Mouse (Mus musculus) midbrain, embryonic 11.5 days (tissue): ENCODE results near the gene Epha1. TPM values are rescaled to one million over a fixed set of nuclear protein-coding genes. Genes with fewer than 3 reads are reported as not detected.

Experiments
- ATAC-seq: fragments of 200-750 bp; cut with Nextera tagmentation; 2 replicates; pipeline ENCODE4 v1.8.0; 2017; ENCODE audit warnings: moderate TSS enrichment, moderate library complexity; ENCODE audit not compliant: low FRiP score
- DNase-seq: peaks from one replicate; pipeline ENCODE4 v3.0.0; 2015; ENCODE audit warnings: low spot score; ENCODE audit errors: missing footprints
- H3K27ac ChIP-seq: fragments of 300-500 bp; sonication (generic); 2 replicates; pipeline ENCODE4 v1.5.1; 2014; ENCODE audit warnings: low read depth, low read length
- H3K27me3 ChIP-seq: fragments of 300-500 bp; sonication (generic); 2 replicates; pipeline ENCODE4 v1.6.1; 2014; ENCODE audit warnings: mild to moderate bottlenecking, low read length, moderate library complexity, mixed read lengths; ENCODE audit not compliant: control insufficient read depth, insufficient read depth
- H3K36me3 ChIP-seq: fragments of 300-500 bp; sonication (generic); 2 replicates; pipeline ENCODE4 v1.6.1; 2014; ENCODE audit warnings: mild to moderate bottlenecking, low read length, moderate library complexity, mixed read lengths; ENCODE audit not compliant: control insufficient read depth, insufficient read depth
- H3K4me1 ChIP-seq: fragments of 300-500 bp; sonication (generic); 2 replicates; pipeline ENCODE4 v1.6.1; 2014; ENCODE audit warnings: low read length; ENCODE audit not compliant: control insufficient read depth, insufficient read depth
- H3K4me2 ChIP-seq: fragments of 300-500 bp; sonication (generic); 2 replicates; pipeline ENCODE4 v1.6.1; 2014; ENCODE audit warnings: mild to moderate bottlenecking, moderate library complexity
- H3K4me3 ChIP-seq: fragments of 300-500 bp; sonication (generic); 2 replicates; pipeline ENCODE4 v1.5.1; 2014; ENCODE audit warnings: low read depth, low read length
- H3K9ac ChIP-seq: fragments of 300-500 bp; sonication (generic); 2 replicates; pipeline ENCODE4 v1.6.1; 2014; ENCODE audit warnings: low read length
- H3K9me3 ChIP-seq: fragments of 300-500 bp; sonication (generic); 2 replicates; pipeline ENCODE4 v1.6.1; 2016; ENCODE audit warnings: low read length; ENCODE audit not compliant: control insufficient read depth
- WGBS: fragments of 180-500 bp; shearing (Covaris S2); extraction: QIAGEN DNeasy Blood & Tissue Kit; methylation state at CpG from one replicate; pipeline ENCODE4 v1.1.7; 2014; 5-methylcytosine and 5-hydroxymethylcytosine counted together
- polyA plus RNA-seq: library from polyadenylated mRNA; unstranded; fragments of >200 nt; fragmentation: Nextera tagmentation; extraction: Ambion mirVana; gene quantifications from 2 replicates; pipeline ENCODE4 v1.2.1, GENCODE M21; 2014

The Epha1 gene
- polyA plus RNA-seq, 1 experiment from 2014 or later: 0.66 TPM

- H3K36me3 ChIP-seq: no peaks in the 10 kb centered on the region
- ATAC-seq (no peak), DNase-seq (peak; percentile 19)
- H3K9me3 ChIP-seq: no peaks in the 10 kb centered on the region
- H3K27me3 ChIP-seq: no peaks in the 10 kb centered on the region
- no peak overlapping the region for H3K9ac ChIP-seq
- H3K4me2 ChIP-seq: no peak overlapping the region
- H3K4me1 ChIP-seq: no peaks in the 10 kb centered on the region
- 77% methylated on average over 5 of the region's 5 CpGs for WGBS
- no peak overlapping the region for H3K4me3 ChIP-seq
- no peak overlapping the region for H3K27ac ChIP-seq
Measured at GRCm38 (mm10) chr6:42339981-42340380, 33.1 kb downstream of the Epha1 start.

- ATAC-seq (no peak), DNase-seq (peak; percentile 14)
- no peak overlapping the region for H3K9ac ChIP-seq
- H3K36me3 ChIP-seq: no peaks in the 10 kb centered on the region
- 90% methylated on average over 2 of the region's 2 CpGs for WGBS
- no peaks in the 10 kb centered on the region for H3K4me1 ChIP-seq
- no peaks in the 10 kb centered on the region for H3K27me3 ChIP-seq
- no peaks in the 10 kb centered on the region for H3K9me3 ChIP-seq
- H3K4me3 ChIP-seq: no peak overlapping the region
- H3K27ac ChIP-seq: no peak overlapping the region
- no peak overlapping the region for H3K4me2 ChIP-seq
Measured at GRCm38 (mm10) chr6:42339189-42339588, 33.9 kb downstream of the Epha1 start.

GRCm38 (mm10) chr6:42330946-42331345 is 42.1 kb downstream of the Epha1 start:
- Histone ChIP-seq H3K4me1 (peaks cover 2% of the 10 kb centered on the region; the same call in 1 of the 2 replicates), H3K36me3 (no peaks in the 10 kb centered on the region)

GRCm38 (mm10) chr6:42330216-42330615 is 42.9 kb downstream of the Epha1 start:
- DNase-seq (no peak), ATAC-seq (no peak)
- WGBS: 83% methylated on average over 3 of the region's 3 CpGs
- Histone ChIP-seq H3K4me3 (no peak overlapping the region), H3K27ac (no peak overlapping the region), H3K4me1 (peaks cover 2% of the 10 kb centered on the region; the same call in 1 of the 2 replicates), H3K4me2 (no peak overlapping the region), H3K9ac (no peak overlapping the region), H3K36me3 (no peaks in the 10 kb centered on the region), H3K27me3 (peaks cover 7% of the 10 kb centered on the region; the same call in 1 of the 2 replicates), H3K9me3 (no peaks in the 10 kb centered on the region)

More at GRCm38 (mm10) chr6:42330946-42331345, 42.1 kb downstream of the Epha1 start:
- DNase-seq: no peak
- Histone ChIP-seq H3K9me3 (no peaks in the 10 kb centered on the region), H3K9ac (no peak overlapping the region), H3K27ac (no peak overlapping the region), H3K4me3 (no peak overlapping the region), H3K27me3 (peaks cover 7% of the 10 kb centered on the region; the same call in 1 of the 2 replicates), H3K4me2 (no peak overlapping the region)
- no peak for ATAC-seq
- WGBS: 94% methylated on average over 3 of the region's 3 CpGs

- 89% methylated on average over 3 of the region's 3 CpGs for WGBS
- ATAC-seq: no peak
Measured at GRCm38 (mm10) chr6:42328757-42329156, 44.3 kb downstream of the Epha1 start.

GRCm38 (mm10) chr6:42326509-42326908 is 46.6 kb downstream of the Epha1 start:
- H3K36me3 ChIP-seq: no peaks in the 10 kb centered on the region
- no peak overlapping the region for H3K9ac ChIP-seq
- H3K27me3 ChIP-seq: peaks cover 10% of the 10 kb centered on the region; the same call in 1 of the 2 replicates
- H3K4me2 ChIP-seq: no peak overlapping the region
- no peak overlapping the region for H3K27ac ChIP-seq
- WGBS: 89% methylated on average over 3 of the region's 3 CpGs
- DNase-seq (no peak), ATAC-seq (no peak)
- no peak overlapping the region for H3K4me3 ChIP-seq
- H3K4me1 ChIP-seq: peaks cover 5% of the 10 kb centered on the region; the same call in 1 of the 2 replicates
- no peaks in the 10 kb centered on the region for H3K9me3 ChIP-seq

More at GRCm38 (mm10) chr6:42328757-42329156, 44.3 kb downstream of the Epha1 start:
- H3K27ac ChIP-seq: no peak overlapping the region
- no peaks in the 10 kb centered on the region for H3K9me3 ChIP-seq
- H3K4me1 ChIP-seq: peaks cover 5% of the 10 kb centered on the region; the same call in 1 of the 2 replicates
- DNase-seq: no peak
- H3K4me3 ChIP-seq: no peak overlapping the region
- no peak overlapping the region for H3K4me2 ChIP-seq
- no peak overlapping the region for H3K9ac ChIP-seq
- H3K27me3 ChIP-seq: peaks cover 7% of the 10 kb centered on the region; the same call in 1 of the 2 replicates
- H3K36me3 ChIP-seq: no peaks in the 10 kb centered on the region

- Histone ChIP-seq H3K27ac (no peak overlapping the region; the same call in 1 of the 2 replicates), H3K9me3 (no peaks in the 10 kb centered on the region), H3K4me3 (peak overlapping the region; percentile 65), H3K27me3 (peaks cover 10% of the 10 kb centered on the region; the same call in 1 of the 2 replicates), H3K36me3 (no peaks in the 10 kb centered on the region), H3K9ac (peak overlapping the region; percentile 78), H3K4me1 (peaks cover 5% of the 10 kb centered on the region; the same call in 1 of the 2 replicates), H3K4me2 (peak overlapping the region; percentile 88)
- DNase-seq (peak; percentile 98), ATAC-seq (peak; percentile 6)
- WGBS: 1% methylated on average over 7 of the region's 7 CpGs
Measured at GRCm38 (mm10) chr6:42325268-42325609, 47.8 kb downstream of the Epha1 start.

- Histone ChIP-seq H3K4me3 (peak within 1 kb of the TSS; percentile 65), H3K36me3 (no peaks in the 10 kb centered on the region), H3K9me3 (no peaks in the 10 kb centered on the region), H3K27me3 (peaks cover 10% of the 10 kb centered on the region; the same call in 1 of the 2 replicates), H3K4me1 (peaks cover 5% of the 10 kb centered on the region; the same call in 1 of the 2 replicates), H3K9ac (peak within 1 kb of the TSS; percentile 78), H3K27ac (peak within 1 kb of the TSS; percentile 80), H3K4me2 (peak within 1 kb of the TSS; percentile 88)
- ATAC-seq (peak; percentile 88), DNase-seq (peak; percentile 97)
- 1% methylated on average over 55 of the region's 68 CpGs for WGBS
Measured at GRCm38 (mm10) chr6:42324482-42325267, 48.4 kb downstream of the Epha1 start, which contains the start of gene Fam131b. Gene Fam131b (minus strand): TSS chr6:42324643.

- 0% methylated on average over 17 of the region's 32 CpGs for WGBS
- peaks cover 10% of the 10 kb centered on the region; the same call in 1 of the 2 replicates for H3K27me3 ChIP-seq
- no peaks in the 10 kb centered on the region for H3K36me3 ChIP-seq
Measured at GRCm38 (mm10) chr6:42324067-42324481, 49.0 kb downstream of the Epha1 start.

More at GRCm38 (mm10) chr6:42324067-42324481, 49.0 kb downstream of the Epha1 start:
- H3K4me2 ChIP-seq: peak overlapping the region; percentile 88
- peaks cover 5% of the 10 kb centered on the region; the same call in 1 of the 2 replicates for H3K4me1 ChIP-seq
- ATAC-seq (peak; percentile 81), DNase-seq (no peak)
- H3K9me3 ChIP-seq: no peaks in the 10 kb centered on the region
- H3K27ac ChIP-seq: peak overlapping the region; percentile 80
- H3K9ac ChIP-seq: peak overlapping the region; percentile 78
- peak overlapping the region; percentile 65 for H3K4me3 ChIP-seq
